Mouse (Mus musculus) layer of hippocampus, adult 2 months (tissue): ENCODE measurements around the gene Klrb1c. TPM values are rescaled to one million over a fixed set of nuclear protein-coding genes. Genes with fewer than 3 reads are reported as not detected.
A peak's percentile ranks its signal among the peaks of the same experiment; 100 is the strongest.
"Not testable (repeated sequence)": the region's sequence is repeated elsewhere in the genome, so short reads cannot be mapped to it uniquely, and the experiment has no call there.

Experiments
- DNase-seq, 2 experiments: peaks; one replicate each; pipeline ENCODE4 v3.0.0; 2022; ENCODE audit warnings: low spot score in 2 of 2
- H3K27ac ChIP-seq: fragments of 200-600 bp; 2 replicates; pipeline ENCODE4 v1.8.1; 2022
- H3K4me3 ChIP-seq: fragments of 200-600 bp; 2 replicates; pipeline ENCODE4 v1.8.1; 2022; ENCODE audit warnings: mild to moderate bottlenecking
- CTCF ChIP-seq: fragments of 200-600 bp; conservative IDR thresholded peaks from 2 replicates; pipeline ENCODE4 v1.8.1; 2022; ENCODE audit warnings: antibody characterized with exemption, mild to moderate bottlenecking, moderate library complexity
- total RNA-seq, 2 experiments: library from RNA; stranded (reverse); gene quantifications; 2 replicates each; pipeline ENCODE4 v1.2.3; 2021

Gene Klrb1c
- total RNA-seq, 2 experiments from 2014 or later = not detected

- no peak for DNase-seq
- no peak for TF ChIP-seq CTCF
- Histone ChIP-seq H3K27ac (no peak overlapping the region), H3K4me3 (peak overlapping the region; percentile 72; the same call in 1 of the 2 replicates)
Measured at GRCm38 (mm10) chr6:128759221-128759950, 29.6 kb downstream of the Klrb1c start.

- DNase-seq, H3K27ac ChIP-seq, H3K4me3 ChIP-seq: not testable (repeated sequence)
Measured at GRCm38 (mm10) chr6:128755402-128755763, 33.6 kb downstream of the Klrb1c start.

- H3K4me3 ChIP-seq, H3K27ac ChIP-seq, DNase-seq: not testable (repeated sequence)
Measured at GRCm38 (mm10) chr6:128754748-128755401, 34.1 kb downstream of the Klrb1c start.

- H3K27ac ChIP-seq, DNase-seq, H3K4me3 ChIP-seq: not testable (repeated sequence)
Measured at GRCm38 (mm10) chr6:128754265-128754664, 34.8 kb downstream of the Klrb1c start.

- H3K4me3 ChIP-seq, H3K27ac ChIP-seq: not testable (repeated sequence)
- peak; percentile 89 to 90 for DNase-seq
- TF ChIP-seq CTCF = peak; percentile 78
Measured at GRCm38 (mm10) chr6:128753610-128754224, 35.3 kb downstream of the Klrb1c start.

GRCm38 (mm10) chr6:128747006-128747405, 42.0 kb downstream of the Klrb1c start:
- H3K4me3 ChIP-seq, DNase-seq: not testable (repeated sequence)

GRCm38 (mm10) chr6:128737445-128737844, 51.6 kb downstream of the Klrb1c start:
- no peak for TF ChIP-seq CTCF
- Histone ChIP-seq H3K4me3 (no peak overlapping the region), H3K27ac (no peak overlapping the region)
- DNase-seq = no peak

More at GRCm38 (mm10) chr6:128747006-128747405, 42.0 kb downstream of the Klrb1c start:
- not testable (repeated sequence) for H3K27ac ChIP-seq

- TF ChIP-seq CTCF = peak; percentile 70
- Histone ChIP-seq H3K4me3 (no peak overlapping the region), H3K27ac (no peak overlapping the region)
- no peak for DNase-seq
Measured at GRCm38 (mm10) chr6:128736100-128736499, 52.9 kb downstream of the Klrb1c start.

GRCm38 (mm10) chr6:128734896-128735295, 54.1 kb downstream of the Klrb1c start:
- DNase-seq = no peak
- H3K4me3 ChIP-seq = no peak overlapping the region
- no peak overlapping the region for H3K27ac ChIP-seq
- no peak for TF ChIP-seq CTCF

GRCm38 (mm10) chr6:128733908-128734679, 54.9 kb downstream of the Klrb1c start:
- Histone ChIP-seq H3K27ac (no peak overlapping the region), H3K4me3 (no peak overlapping the region)
- DNase-seq = no peak
- TF ChIP-seq CTCF = no peak

- Histone ChIP-seq H3K27ac (no peak overlapping the region), H3K4me3 (no peak overlapping the region)
- no peak for TF ChIP-seq CTCF
- no peak for DNase-seq
Measured at GRCm38 (mm10) chr6:128732032-128732431, 57.0 kb downstream of the Klrb1c start.

Other genes starting within 250 kb of the Klrb1c start
- gene A2ml1, start 207.6 kb downstream of the Klrb1c start, total RNA-seq = 10 to 100 TPM in 1 of 2 experiments, 1 to 10 TPM in 1; 9.8 to 10.4 TPM
- not detected for gene Klrb1a, start 165.7 kb downstream of the Klrb1c start, total RNA-seq
- not detected for gene Clec2h, start 126.8 kb downstream of the Klrb1c start, total RNA-seq
- gene Klrb1, start 66.2 kb downstream of the Klrb1c start, total RNA-seq = not detected
- gene Gm44511, start 37.1 kb upstream of the Klrb1c start, total RNA-seq = not detected
- not detected for gene Klrb1b, start 37.1 kb upstream of the Klrb1c start, total RNA-seq
- not detected for gene Clec2i, start 98.4 kb upstream of the Klrb1c start, total RNA-seq
- 1 to 10 TPM; 2.0 to 2.8 TPM for gene BC035044, start 101.9 kb upstream of the Klrb1c start, total RNA-seq
- gene Clec2g, start 145.2 kb upstream of the Klrb1c start, total RNA-seq = 1 to 10 TPM in 1 of 2 experiments, under 1 TPM in 1; 0.71 to 1.0 TPM